Mouse (Mus musculus) gastrocnemius, postnatal 4 days (tissue): ENCODE results near the gene Plcxd3. TPM values are rescaled to one million over a fixed set of nuclear protein-coding genes. Genes with fewer than 3 reads are reported as not detected.
"Not testable (repeated sequence)": the region's sequence is repeated elsewhere in the genome, so short reads cannot be mapped to it uniquely, and the experiment has no call there.

Experiments used
- DNase-seq, 2 experiments: peaks; one replicate each; pipeline ENCODE4 v3.0.0; 2021 to 2022; ENCODE audit warnings: low spot score in 2 of 2, mixed read lengths in 2 of 2
- total RNA-seq, 2 experiments: library from RNA; stranded (reverse); gene quantifications; 2 replicates each; pipeline ENCODE4 v1.2.3; 2021

The Plcxd3 gene
- total RNA-seq, 2 experiments from 2014 or later = 0.29 TPM; not detected in 1

DNA sequence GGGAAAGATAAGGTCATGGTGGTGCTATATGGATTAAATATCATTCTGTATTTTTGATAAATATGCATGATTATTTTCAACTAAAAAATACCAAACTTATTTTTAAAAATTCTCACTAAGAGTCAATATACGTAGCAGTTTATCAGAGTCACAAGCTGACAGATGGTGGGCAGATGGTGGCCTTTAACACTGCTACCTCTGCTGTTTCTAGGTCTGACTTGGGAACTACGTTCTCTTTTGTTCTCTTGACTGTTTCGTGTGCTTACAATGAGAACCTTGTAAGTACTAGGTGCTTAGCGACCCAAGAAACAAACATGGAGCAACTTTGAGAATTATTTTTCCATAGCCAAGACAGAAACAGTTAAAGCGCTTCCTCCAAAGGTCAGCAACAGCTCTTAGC is 183.8 kb downstream of the Plcxd3 start:
- DNase-seq = no peak

DNA sequence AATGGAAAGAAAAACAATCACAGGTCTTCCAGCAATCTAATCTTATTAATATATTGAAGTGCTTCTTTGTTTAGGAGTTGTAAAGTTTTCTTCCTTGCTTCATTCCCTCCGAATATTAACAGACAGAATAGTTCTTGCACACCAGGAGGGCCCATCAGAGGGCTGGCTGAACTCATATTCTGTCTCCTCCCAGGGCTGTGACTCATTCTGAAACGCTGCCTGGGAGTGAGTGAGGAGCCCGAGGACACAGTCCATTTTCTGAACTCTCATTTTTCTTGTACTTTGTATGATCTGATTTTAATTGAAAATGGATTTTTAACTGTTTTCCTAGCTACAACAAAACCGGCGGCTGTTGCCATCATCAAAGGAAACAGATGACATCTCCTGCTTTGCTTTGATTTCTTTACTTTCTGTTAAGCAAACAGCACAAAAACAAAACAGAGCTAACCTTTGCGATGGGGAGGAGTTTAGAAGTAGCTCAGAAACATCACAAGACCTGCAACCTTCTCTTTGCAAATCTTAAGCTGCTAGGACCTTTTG is 186.2 kb downstream of the Plcxd3 start:
- DNase-seq = peak in 1 of 2 experiments; percentile 13

DNA sequence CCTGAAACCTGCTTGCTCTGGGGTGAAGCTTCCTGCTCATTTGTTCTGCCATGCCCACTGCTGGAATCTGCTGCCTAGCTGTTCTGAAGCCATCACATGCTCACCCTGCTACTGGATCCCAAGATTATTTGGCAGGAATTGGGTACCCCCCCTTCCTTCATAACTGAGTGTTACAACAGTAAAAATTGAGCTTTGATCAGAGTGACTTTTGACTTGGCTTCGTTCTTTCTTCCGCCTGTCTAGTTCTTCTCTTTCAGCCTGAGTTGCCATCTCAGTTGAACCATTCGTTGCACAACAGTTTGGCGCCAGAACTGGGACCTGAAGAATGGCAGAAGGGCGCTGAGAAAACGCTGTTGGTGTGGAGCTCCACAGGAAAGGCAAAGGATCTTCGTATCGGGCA is 220.2 kb downstream of the Plcxd3 start:
- DNase-seq = not testable (repeated sequence)

DNA sequence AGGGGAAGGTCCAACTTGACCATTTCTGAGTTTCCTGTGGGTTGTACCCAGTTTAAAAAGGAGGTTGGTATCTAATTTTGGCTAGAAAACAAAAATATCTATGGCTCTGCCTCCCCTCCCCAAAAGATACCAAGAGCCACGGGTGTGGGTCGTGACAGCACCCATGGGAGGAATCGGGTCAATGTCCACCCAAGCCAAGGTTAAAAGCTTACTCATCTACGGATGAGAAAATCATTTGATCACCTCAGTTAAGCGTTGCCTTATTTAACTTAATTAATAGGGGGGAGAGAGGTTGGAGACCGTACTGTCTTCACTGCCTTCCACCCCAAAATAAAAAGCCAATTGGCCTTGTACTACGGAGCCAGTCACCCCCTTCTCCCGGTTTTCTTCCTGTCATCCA is 223.4 kb downstream of the Plcxd3 start:
- DNase-seq = not testable (repeated sequence)

DNA sequence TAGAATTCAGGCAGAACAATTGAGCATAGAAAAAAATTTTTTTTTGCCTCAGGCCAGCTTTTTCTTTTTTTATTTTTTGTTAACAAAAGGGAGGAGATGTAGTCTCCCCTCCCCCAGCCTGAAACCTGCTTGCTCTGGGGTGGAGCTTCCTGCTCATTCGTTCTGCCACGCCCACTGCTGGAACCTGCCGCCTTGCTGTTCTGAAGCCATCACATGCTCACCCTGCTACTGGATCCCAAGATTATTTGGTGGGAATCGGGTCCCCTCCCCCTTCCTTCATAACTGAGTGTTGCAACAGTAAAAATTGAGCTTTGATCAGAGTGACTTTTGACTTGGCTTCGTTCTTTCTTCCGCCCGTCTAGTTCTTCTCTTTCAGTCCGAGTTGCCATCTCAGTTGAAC is 224.0 kb downstream of the Plcxd3 start:
- not testable (repeated sequence) for DNase-seq

DNA sequence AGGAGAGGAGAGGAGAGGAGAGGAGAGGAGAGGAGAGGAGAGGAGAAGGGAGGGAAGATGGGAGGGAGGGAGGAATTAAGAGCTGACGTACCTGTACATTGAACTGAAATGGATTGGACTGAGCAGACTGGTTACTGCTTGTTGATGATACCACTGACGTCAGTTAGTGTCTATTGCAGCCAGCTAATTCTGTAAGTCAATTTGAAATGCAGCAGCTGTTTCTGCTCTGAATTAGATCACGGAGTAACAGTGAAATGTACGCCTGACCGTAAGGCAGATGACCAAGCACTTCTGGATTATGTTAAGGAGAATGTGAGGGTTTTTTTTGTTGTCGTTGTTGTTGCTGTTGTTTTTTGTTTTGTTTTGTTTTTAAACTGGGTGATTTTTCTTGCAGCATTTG is 230.3 kb downstream of the Plcxd3 start:
- DNase-seq = no peak
